Mouse (Mus musculus): Measurements from ENCODE around the gene Gdf10. TPM values are rescaled to one million over a fixed set of nuclear protein-coding genes. Genes with fewer than 3 reads are reported as not detected.

Gene Gdf10
- polyA plus RNA-seq, 1 experiment, result 4.5 TPM

- TF ChIP-seq POLR2A (IDR thresholded peaks at IDR 0.05; ENCODE audit: borderline replicate concordance, extremely low read depth, insufficient read depth, insufficient read length, poor library complexity, severe bottlenecking) (no peak), CTCF (IDR thresholded peaks at IDR 0.05; ENCODE audit: borderline replicate concordance, extremely low read depth, insufficient read depth, insufficient read length) (no peak)
- DNase-seq (ENCODE audit: low read depth), result peak; percentile 32
These were observed 54.4 kb downstream of the Gdf10 start for GRCm38 (mm10) chr14:33977748-33978147.

GRCm38 (mm10) chr14:33978604-33979059, 55.2 kb downstream of the Gdf10 start, which contains the start of gene Zfp488:
Gene Zfp488, minus strand, starts transcription at chr14:33978764.
- peak; percentile 55 for DNase-seq (ENCODE audit: low read depth)
- TF ChIP-seq CTCF (IDR thresholded peaks at IDR 0.05; ENCODE audit: borderline replicate concordance, extremely low read depth, insufficient read depth, insufficient read length) (no peak), POLR2A (IDR thresholded peaks at IDR 0.05; ENCODE audit: borderline replicate concordance, extremely low read depth, insufficient read depth, insufficient read length, poor library complexity, severe bottlenecking) (no peak)

Other genes starting within 250 kb of the Gdf10 start
- not detected in 2 replicates for gene Gdf2, start 17.5 kb downstream of the Gdf10 start, polyA plus RNA-seq (2012; rRNA removed)
- gene Rbp3, start 30.4 kb downstream of the Gdf10 start, polyA plus RNA-seq (2012; rRNA removed), result 0.01 TPM in 1 of 2 replicates, not detected in the other
- gene Zfp488, start 55.2 kb downstream of the Gdf10 start, polyA plus RNA-seq (2012; rRNA removed), result 0.52 and 1.1 TPM in 2 replicates
- not detected in 2 replicates for gene Gm30083, start 91.6 kb downstream of the Gdf10 start, polyA plus RNA-seq (2012; rRNA removed)
- gene Gm5460, start 93.2 kb downstream of the Gdf10 start, polyA plus RNA-seq (2012; rRNA removed), result not detected in 2 replicates
- not detected in 2 replicates for gene Antxrl, start 129.1 kb downstream of the Gdf10 start, polyA plus RNA-seq (2012; rRNA removed)
- gene Anxa8, start 162.4 kb downstream of the Gdf10 start, polyA plus RNA-seq (2012; rRNA removed), result 0.46 and 1.1 TPM in 2 replicates
- not detected in 2 replicates for gene A630023A22Rik, start 179.2 kb downstream of the Gdf10 start, polyA plus RNA-seq (2012; rRNA removed)
- gene Npy4r, start 228.9 kb downstream of the Gdf10 start, polyA plus RNA-seq (2012; rRNA removed), result 0.09 and 0.11 TPM in 2 replicates